Mouse (Mus musculus): ENCODE measurements around the gene Prima1. TPM values are rescaled to one million over a fixed set of nuclear protein-coding genes. Genes with fewer than 3 reads are reported as not detected.

Prima1 gene
- not detected in 2 replicates for polyA plus RNA-seq (2012; ENCODE audit: low replicate concordance)

GRCm38 (mm10) chr12:103242083-103242581, at the start of gene Prima1:
Gene Prima1 (minus strand): TSS chr12:103242150.

Other genes with a start within 250 kb of the Prima1 start
- gene Fam181a, start 68.8 kb upstream of the Prima1 start, polyA plus RNA-seq (2012; ENCODE audit: low replicate concordance): not detected in 2 replicates
- 132 and 134 TPM in 2 replicates for gene Asb2, start 113.9 kb upstream of the Prima1 start, polyA plus RNA-seq (2012; ENCODE audit: low replicate concordance)
- gene Otub2, start 146.5 kb upstream of the Prima1 start, polyA plus RNA-seq (2012; ENCODE audit: low replicate concordance): 1.3 and 1.9 TPM in 2 replicates
- gene 9330161L09Rik, start 165.7 kb upstream of the Prima1 start, polyA plus RNA-seq (2012; ENCODE audit: low replicate concordance): 0.12 TPM in 1 of 2 replicates, not detected in the other
- gene Ddx24, start 183.7 kb upstream of the Prima1 start, polyA plus RNA-seq (2012; ENCODE audit: low replicate concordance): 15.8 and 31.3 TPM in 2 replicates
- 11.4 and 14.9 TPM in 2 replicates for gene Ifi27, start 192.1 kb upstream of the Prima1 start, polyA plus RNA-seq (2012; ENCODE audit: low replicate concordance)
- 42.1 and 222 TPM in 2 replicates for gene Ifi27l2a, start 201.5 kb upstream of the Prima1 start, polyA plus RNA-seq (2012; ENCODE audit: low replicate concordance)
- gene Ifi27l2b, start 215.1 kb upstream of the Prima1 start, polyA plus RNA-seq (2012; ENCODE audit: low replicate concordance): not detected in 2 replicates

Measured in hematopoietic multipotent progenitor cell, adult 10-12 weeks (in vitro differentiated cells).